Mouse (Mus musculus) splenic B cell, adult 2 months (primary cell): ENCODE measurements around the gene Dmap1.

Source experiments
- DNase-seq: peaks from one replicate; pipeline ENCODE4 v3.0.0-alpha.2; 2011; ENCODE audit warnings: low read depth, low spot score
- H3K27me3 ChIP-seq: 2 replicates; pipeline ENCODE4 v1.6.1; 2012; ENCODE audit warnings: mild to moderate bottlenecking, low read length, moderate library complexity, mixed read lengths; ENCODE audit not compliant: control insufficient read depth, poor library complexity, insufficient read depth, severe bottlenecking
- H3K36me3 ChIP-seq: 2 replicates; pipeline ENCODE4 v1.6.1; 2012; ENCODE audit warnings: mild to moderate bottlenecking, low read length, moderate library complexity, mixed read lengths; ENCODE audit not compliant: control insufficient read depth, poor library complexity, insufficient read depth, severe bottlenecking

Dmap1 gene

DNA sequence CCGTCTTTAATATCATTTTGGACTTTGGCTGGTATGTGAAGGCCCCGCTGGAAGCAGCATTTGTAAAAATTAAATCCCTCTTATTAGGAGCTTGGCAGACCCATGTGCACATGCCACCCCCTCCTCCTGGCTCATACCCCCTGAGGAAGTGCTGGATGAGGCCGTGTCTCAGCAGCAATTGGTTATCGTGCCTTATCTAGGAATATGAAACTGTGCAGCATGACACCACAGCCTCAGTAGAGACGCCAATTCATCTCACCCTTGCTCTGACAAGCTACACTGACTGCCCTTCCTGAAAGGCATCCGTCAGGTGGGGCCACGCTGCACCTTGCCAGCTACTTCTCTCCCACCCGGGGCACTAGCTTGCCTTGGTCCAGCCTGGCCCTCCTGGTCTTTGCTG is 35.6 kb downstream of the Dmap1 start:
- Histone ChIP-seq H3K27me3 (no peaks in the 10 kb centered on the region), H3K36me3 (no peaks in the 10 kb centered on the region; the same call in 1 of the 2 replicates)
- no peak for DNase-seq

DNA sequence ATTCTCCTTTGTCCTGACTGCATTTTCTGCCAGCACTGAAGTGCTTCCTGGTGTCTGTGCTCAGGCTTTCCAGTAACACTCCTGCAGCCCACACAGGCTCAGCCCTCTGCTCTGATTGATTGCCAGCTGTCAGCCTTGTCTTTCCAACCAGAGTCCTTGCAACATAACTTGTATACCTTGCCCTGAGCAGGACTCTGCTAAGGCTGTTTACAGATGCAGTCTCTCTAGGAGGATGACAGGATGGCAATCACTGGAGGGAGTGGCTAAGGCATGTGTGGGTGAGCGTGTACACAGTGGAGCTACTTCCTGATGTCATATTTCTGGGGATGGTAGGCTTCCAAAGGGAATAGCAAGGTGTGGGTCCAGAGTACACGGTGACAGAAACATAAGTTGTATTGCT is 36.2 kb downstream of the Dmap1 start:
- Histone ChIP-seq H3K27me3 (no peaks in the 10 kb centered on the region), H3K36me3 (no peaks in the 10 kb centered on the region; the same call in 1 of the 2 replicates)
- DNase-seq, result no peak

- no peak for DNase-seq
- Histone ChIP-seq H3K36me3 (no peaks in the 10 kb centered on the region; the same call in 1 of the 2 replicates), H3K27me3 (no peaks in the 10 kb centered on the region)
Measured at GRCm38 (mm10) chr4:117645031-117645435, 37.0 kb downstream of the Dmap1 start.

- no peaks in the 10 kb centered on the region for H3K36me3 ChIP-seq
- no peaks in the 10 kb centered on the region for H3K27me3 ChIP-seq
Measured at GRCm38 (mm10) chr4:117641804-117642203, 40.3 kb downstream of the Dmap1 start.

DNA sequence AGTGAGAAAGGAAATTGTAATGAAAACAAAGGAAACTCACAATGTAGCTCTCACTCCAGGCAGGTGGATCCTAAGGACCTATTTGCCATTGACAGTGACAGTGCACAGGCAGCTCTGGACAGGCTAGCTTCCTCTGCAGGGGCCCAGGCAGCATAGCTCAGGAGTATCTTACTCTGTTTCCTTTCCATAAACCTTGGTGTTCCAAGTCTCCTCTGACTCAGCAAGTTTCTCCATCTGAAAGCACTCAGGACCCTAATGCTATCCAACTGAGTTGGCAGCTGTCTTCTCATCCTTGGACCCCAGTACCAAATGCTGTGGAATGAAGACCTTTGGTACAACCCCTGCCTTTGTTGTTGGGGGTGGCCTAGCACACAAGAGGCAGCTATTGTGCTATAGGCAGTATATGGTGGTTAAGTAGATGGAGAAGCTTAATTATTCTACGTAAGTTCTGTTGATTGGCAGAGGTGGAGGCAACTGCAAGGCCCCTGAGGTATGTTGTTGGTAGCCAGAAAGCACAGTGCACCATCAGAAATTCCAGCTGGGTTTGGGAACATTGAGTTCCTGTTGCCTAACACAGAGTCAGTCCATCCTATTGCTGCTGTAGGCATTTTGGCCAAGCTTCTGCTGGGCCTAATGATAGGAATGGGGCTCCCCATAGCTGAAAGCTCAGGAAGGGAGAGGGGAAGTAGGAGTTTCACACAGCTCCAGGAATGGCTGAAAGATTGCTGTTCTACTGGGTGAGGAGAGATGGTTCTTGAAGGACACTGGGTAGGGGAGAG is 41.0 kb downstream of the Dmap1 start:
- no peaks in the 10 kb centered on the region for H3K36me3 ChIP-seq
- no peak for DNase-seq
- no peaks in the 10 kb centered on the region for H3K27me3 ChIP-seq

More at GRCm38 (mm10) chr4:117641804-117642203, 40.3 kb downstream of the Dmap1 start:
- no peak for DNase-seq

GRCm38 (mm10) chr4:117636891-117637613 is 45.0 kb downstream of the Dmap1 start:
- no peaks in the 10 kb centered on the region for H3K27me3 ChIP-seq
- no peak for DNase-seq

DNA sequence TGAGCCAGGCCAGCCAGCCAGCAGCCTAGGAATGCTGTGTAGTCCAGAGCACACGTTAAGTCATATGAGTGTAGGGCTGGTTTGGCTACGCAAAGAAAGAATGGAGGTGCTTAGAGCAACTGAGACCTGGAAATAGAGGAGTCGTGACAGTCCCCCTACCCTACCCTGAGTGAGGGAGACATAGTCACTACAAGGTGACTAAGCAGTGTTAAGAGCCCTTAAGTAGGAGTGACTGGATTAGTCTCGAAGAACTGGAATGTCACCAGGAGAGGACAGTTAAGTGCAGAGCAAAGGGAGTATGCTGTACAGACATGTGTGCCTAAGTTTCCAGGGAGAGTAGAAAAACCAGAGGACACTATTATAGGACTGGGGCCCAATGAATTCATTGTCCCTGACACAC is 45.9 kb downstream of the Dmap1 start:
- H3K36me3 ChIP-seq, result no peaks in the 10 kb centered on the region; the same call in 1 of the 2 replicates
- no peaks in the 10 kb centered on the region for H3K27me3 ChIP-seq
- DNase-seq, result no peak

More at GRCm38 (mm10) chr4:117636891-117637613, 45.0 kb downstream of the Dmap1 start:
- no peaks in the 10 kb centered on the region for H3K36me3 ChIP-seq

DNA sequence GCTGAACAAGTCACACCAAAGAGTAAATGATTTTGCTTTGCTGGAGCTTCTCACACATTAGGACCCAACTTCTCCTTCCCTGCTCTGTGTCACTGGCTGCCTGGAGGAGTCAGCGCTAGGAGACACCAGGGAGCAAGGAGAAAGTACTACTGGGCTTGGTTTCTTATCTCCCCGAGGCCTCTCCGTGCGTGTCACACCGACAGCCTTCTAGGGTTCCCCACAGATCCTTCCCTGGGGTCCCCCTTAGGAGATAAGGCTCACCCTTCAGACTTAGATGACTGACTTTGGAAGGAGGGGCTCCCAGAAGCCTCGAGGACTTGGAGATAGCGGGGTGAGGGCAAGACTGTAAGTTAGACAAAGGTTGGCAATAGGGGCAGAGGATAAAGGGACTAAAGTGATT is 47.4 kb downstream of the Dmap1 start:
- Histone ChIP-seq H3K27me3 (no peaks in the 10 kb centered on the region), H3K36me3 (no peaks in the 10 kb centered on the region; the same call in 1 of the 2 replicates)
- no peak for DNase-seq

GRCm38 (mm10) chr4:117633527-117633926 is 48.5 kb downstream of the Dmap1 start:
- Histone ChIP-seq H3K27me3 (no peaks in the 10 kb centered on the region), H3K36me3 (no peaks in the 10 kb centered on the region; the same call in 1 of the 2 replicates)
- DNase-seq, result no peak

GRCm38 (mm10) chr4:117630053-117630670 is 51.9 kb downstream of the Dmap1 start:
- H3K36me3 ChIP-seq, result no peaks in the 10 kb centered on the region; the same call in 1 of the 2 replicates
- no peaks in the 10 kb centered on the region for H3K27me3 ChIP-seq
- no peak for DNase-seq

- no peak for DNase-seq
- H3K36me3 ChIP-seq, result no peaks in the 10 kb centered on the region; the same call in none of the 2 replicates
- H3K27me3 ChIP-seq, result no peaks in the 10 kb centered on the region
Measured at GRCm38 (mm10) chr4:117628464-117628863, 53.6 kb downstream of the Dmap1 start.
